Mouse (Mus musculus): Measurements from ENCODE around the gene Rhebl1. TPM values are rescaled to one million over a fixed set of nuclear protein-coding genes. Genes with fewer than 3 reads are reported as not detected.
A peak's percentile ranks its signal among the peaks of the same experiment; 100 is the strongest.

The Rhebl1 gene
- total and polyA plus RNA-seq, 3 experiments: 10.1 to 16.6 TPM; not detected in 1

- Histone ChIP-seq H3K9ac (ENCODE audit: control insufficient read depth, low read depth, low read length, poor library complexity, severe bottlenecking) (no peak overlapping the region), H3K4me1 (ENCODE audit: control insufficient read depth in 1 of 2, insufficient read depth in 2 of 2, low read length in 2 of 2) (peaks cover 14 to 21% of the 10 kb centered on the region in 2 experiments), H3K27ac (ENCODE audit: control insufficient read depth, low read depth, low read length) (no peak overlapping the region), H3K79me2 (ENCODE audit: control insufficient read depth, insufficient read depth, low read length, poor library complexity) (peaks cover 57% of the 10 kb centered on the region), H3K36me3 (ENCODE audit: control insufficient read depth in 1 of 2, insufficient read depth in 2 of 2, low read length in 2 of 2) (peaks cover 17 to 18% of the 10 kb centered on the region in 2 experiments), H3K27me3 (ENCODE audit: control insufficient read depth in 1 of 2, insufficient read depth in 2 of 2, low read length in 2 of 2) (no peaks in the 10 kb centered on the region), H3K9me3 (replicated peaks; ENCODE audit: insufficient read depth, low read length) (no peaks in the 10 kb centered on the region), H3K4me3 (ENCODE audit: control insufficient read depth in 1 of 2, insufficient read depth in 1 of 2, low read depth in 2 of 2, low read length in 2 of 2) (no peak overlapping the region)
- TF ChIP-seq BHLHE40 (IDR thresholded peaks at IDR 0.05; ENCODE audit: borderline replicate concordance, low read depth, low read length): no peak
- no peak for TF ChIP-seq NELFE (IDR thresholded peaks at IDR 0.05; ENCODE audit: low read depth, low read length)
- no peak for TF ChIP-seq CHD1 (IDR thresholded peaks at IDR 0.05; ENCODE audit: low read depth, low read length)
- no peak for TF ChIP-seq MAFK (IDR thresholded peaks at IDR 0.05; ENCODE audit: borderline replicate concordance, low read depth, low read length)
- no peak for TF ChIP-seq ELF1 (IDR thresholded peaks at IDR 0.05; ENCODE audit: low read depth, low read length)
- no peak for TF ChIP-seq POLR2AphosphoS2 (IDR thresholded peaks at IDR 0.05; ENCODE audit: low read length)
- no peak for DNase-seq (ENCODE audit: low read depth, low spot score)
Observed at GRCm38 (mm10) chr15:98866501-98866900, 27.8 kb downstream of the Rhebl1 start.

- peaks cover 50% of the 10 kb centered on the region for H3K79me2 ChIP-seq (ENCODE audit: control insufficient read depth, insufficient read depth, low read length, poor library complexity)
- peaks cover 18 to 19% of the 10 kb centered on the region in 2 experiments for H3K36me3 ChIP-seq (ENCODE audit: control insufficient read depth in 1 of 2, insufficient read depth in 2 of 2, low read length in 2 of 2)
- H3K4me3 ChIP-seq (ENCODE audit: control insufficient read depth in 1 of 2, insufficient read depth in 1 of 2, low read depth in 2 of 2, low read length in 2 of 2): no peak overlapping the region
- no peak overlapping the region for H3K9ac ChIP-seq (ENCODE audit: control insufficient read depth, low read depth, low read length, poor library complexity, severe bottlenecking)
- no peaks in the 10 kb centered on the region for H3K9me3 ChIP-seq (replicated peaks; ENCODE audit: insufficient read depth, low read length)
- no peak overlapping the region for H3K27ac ChIP-seq (ENCODE audit: control insufficient read depth, low read depth, low read length)
- TF ChIP-seq MAZ (IDR thresholded peaks at IDR 0.05; ENCODE audit: low read depth, low read length) (no peak), ETS1 (IDR thresholded peaks at IDR 0.05; ENCODE audit: low read depth, low read length) (no peak), POLR2A (IDR thresholded peaks at IDR 0.05; ENCODE audit: control insufficient read depth in 1 of 2, insufficient read depth in 1 of 2, low read depth in 1 of 2, low read length in 2 of 2, poor library complexity in 1 of 2) (peak in 1 of 2 experiments; percentile 35; a peak in 1 of 4 replicates)
- peaks cover 14 to 21% of the 10 kb centered on the region in 2 experiments for H3K4me1 ChIP-seq (ENCODE audit: control insufficient read depth in 1 of 2, insufficient read depth in 2 of 2, low read length in 2 of 2)
- no peaks in the 10 kb centered on the region for H3K27me3 ChIP-seq (ENCODE audit: control insufficient read depth in 1 of 2, insufficient read depth in 2 of 2, low read length in 2 of 2)
- no peak for DNase-seq (ENCODE audit: low read depth, low spot score)
Observed at GRCm38 (mm10) chr15:98865771-98866170, 28.6 kb downstream of the Rhebl1 start.

DNA sequence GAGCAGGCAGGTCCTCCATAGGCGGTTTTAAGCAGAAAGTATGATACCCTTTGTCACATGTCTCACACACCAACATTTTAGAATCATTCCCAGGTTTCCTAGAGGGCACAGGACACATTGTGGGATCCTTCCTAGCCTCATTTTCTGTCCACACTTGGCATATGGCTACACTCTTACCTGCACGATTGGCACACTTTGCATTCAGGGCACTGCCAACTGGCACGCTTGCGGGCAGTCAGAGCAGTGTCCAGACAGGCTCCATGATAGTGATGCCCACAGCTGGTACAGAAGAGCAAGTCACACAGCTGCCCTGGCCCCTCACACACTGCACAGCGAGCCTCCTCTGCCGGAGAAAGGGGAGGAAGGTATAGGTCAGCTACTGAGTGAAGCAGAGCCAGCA is 29.4 kb downstream of the Rhebl1 start:
- peaks cover 42% of the 10 kb centered on the region for H3K79me2 ChIP-seq (ENCODE audit: control insufficient read depth, insufficient read depth, low read length, poor library complexity)
- H3K9me3 ChIP-seq (replicated peaks; ENCODE audit: insufficient read depth, low read length): no peaks in the 10 kb centered on the region
- no peak for DNase-seq (ENCODE audit: low read depth, low spot score)
- no peak overlapping the region for H3K4me3 ChIP-seq (ENCODE audit: control insufficient read depth in 1 of 2, insufficient read depth in 1 of 2, low read depth in 2 of 2, low read length in 2 of 2)
- H3K27ac ChIP-seq (ENCODE audit: control insufficient read depth, low read depth, low read length): no peak overlapping the region
- H3K36me3 ChIP-seq (ENCODE audit: control insufficient read depth in 1 of 2, insufficient read depth in 2 of 2, low read length in 2 of 2): peaks cover 18 to 23% of the 10 kb centered on the region in 2 experiments
- H3K9ac ChIP-seq (ENCODE audit: control insufficient read depth, low read depth, low read length, poor library complexity, severe bottlenecking): no peak overlapping the region
- H3K27me3 ChIP-seq (ENCODE audit: control insufficient read depth in 1 of 2, insufficient read depth in 2 of 2, low read length in 2 of 2): no peaks in the 10 kb centered on the region
- peaks cover 14 to 21% of the 10 kb centered on the region in 2 experiments for H3K4me1 ChIP-seq (ENCODE audit: control insufficient read depth in 1 of 2, insufficient read depth in 2 of 2, low read length in 2 of 2)
- no peak for TF ChIP-seq MAZ (IDR thresholded peaks at IDR 0.05; ENCODE audit: low read depth, low read length)
- no peak for TF ChIP-seq ZMIZ1 (IDR thresholded peaks at IDR 0.05; ENCODE audit: low read depth, low read length)
- no peak for TF ChIP-seq POLR2A (IDR thresholded peaks at IDR 0.05; ENCODE audit: control insufficient read depth in 1 of 2, insufficient read depth in 1 of 2, low read depth in 1 of 2, low read length in 2 of 2, poor library complexity in 1 of 2)
- TF ChIP-seq CTCF (IDR thresholded peaks at IDR 0.05 in 2 of 3, conservative IDR thresholded peaks at IDR 0.05 in 1 of 3; ENCODE audit: control insufficient read depth in 1 of 3, insufficient read depth in 1 of 3, low read depth in 2 of 3, low read length in 3 of 3, poor library complexity in 1 of 3, severe bottlenecking in 1 of 3): no peak
- TF ChIP-seq TAL1 (IDR thresholded peaks at IDR 0.05; ENCODE audit: low read length): no peak
- TF ChIP-seq EP300 (IDR thresholded peaks at IDR 0.05; ENCODE audit: low read depth in 1 of 2, low read length in 2 of 2): no peak
- TF ChIP-seq SIN3A (IDR thresholded peaks at IDR 0.05; ENCODE audit: low read length): no peak
- no peak for TF ChIP-seq ZC3H11A (IDR thresholded peaks at IDR 0.05; ENCODE audit: low read depth, low read length)
- no peak for TF ChIP-seq NRF1 (IDR thresholded peaks at IDR 0.05; ENCODE audit: insufficient read depth, low read depth, low read length, poor library complexity, severe bottlenecking)
- TF ChIP-seq MAFK (IDR thresholded peaks at IDR 0.05; ENCODE audit: borderline replicate concordance, low read depth, low read length): no peak
- no peak for TF ChIP-seq RCOR1 (IDR thresholded peaks at IDR 0.05; ENCODE audit: low read depth, low read length)
- no peak for TF ChIP-seq NELFE (IDR thresholded peaks at IDR 0.05; ENCODE audit: low read depth, low read length)
- no peak for TF ChIP-seq USF1 (IDR thresholded peaks at IDR 0.05; ENCODE audit: low read depth, low read length)
- no peak for TF ChIP-seq POLR2AphosphoS2 (IDR thresholded peaks at IDR 0.05; ENCODE audit: low read length)
- no peak for TF ChIP-seq TCF12 (IDR thresholded peaks at IDR 0.05; ENCODE audit: low read depth, low read length)
- no peak for TF ChIP-seq CHD2 (IDR thresholded peaks at IDR 0.05; ENCODE audit: low read length)
- TF ChIP-seq E2F4 (IDR thresholded peaks at IDR 0.05; ENCODE audit: borderline replicate concordance, low read depth, low read length): no peak
- TF ChIP-seq ETS1 (IDR thresholded peaks at IDR 0.05; ENCODE audit: low read depth, low read length): no peak
